ENCODE assay signal across 8 mouse cellular contexts in the genomic region with DNA sequence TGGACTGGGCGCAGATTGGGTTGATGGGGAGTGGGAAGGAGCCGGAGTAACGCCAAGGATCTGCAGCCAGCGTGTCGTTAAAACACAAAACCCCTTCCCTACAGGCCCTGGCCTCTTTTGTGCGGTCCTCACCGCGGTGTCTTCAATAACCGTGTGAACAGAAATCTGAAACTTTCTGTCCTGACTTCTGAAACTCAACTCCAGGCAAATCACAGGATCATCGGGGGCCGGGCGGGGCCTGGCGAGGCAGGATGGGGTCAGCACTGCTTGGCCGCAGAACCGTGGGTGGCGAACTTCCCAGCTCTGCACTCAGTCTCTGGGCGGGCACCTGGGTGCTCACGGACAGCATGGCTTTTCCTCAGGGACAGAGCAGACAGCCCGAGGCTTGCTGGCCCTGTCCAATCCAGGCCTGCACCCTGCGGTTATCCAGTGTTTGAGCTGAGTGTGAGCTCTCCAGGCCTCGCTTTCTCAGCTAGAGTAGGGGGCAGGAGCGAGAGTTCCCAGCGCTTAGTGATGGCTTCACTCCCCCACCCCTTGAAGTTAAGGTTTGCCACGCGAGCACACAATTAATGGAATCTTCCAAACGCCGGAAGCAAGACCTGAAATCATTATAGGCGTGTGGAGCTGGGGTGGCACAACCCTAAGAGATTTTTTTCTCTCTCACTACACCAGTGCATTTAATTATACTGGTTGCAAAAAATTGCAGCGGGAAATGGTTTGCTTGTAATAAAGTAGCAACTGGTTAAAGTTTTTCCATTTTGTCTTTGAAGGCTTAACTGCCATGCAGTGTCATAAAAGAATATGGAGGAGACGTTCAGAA. TPM values are rescaled to one million over a fixed set of nuclear protein-coding genes. Genes with fewer than 3 reads are reported as not detected.
DNase-seq lines count a peak whose midpoint lies in the region; ATAC-seq and TF ChIP-seq lines count a peak whose summit lies in the region.

No protein-coding gene starts in this region.

- peak overlapping the region; percentile 26 for H3K9ac ChIP-seq in heart, adult 2 months (ENCODE audit: low read depth, low read length)
- H3K9ac ChIP-seq in forebrain, embryonic 15.5 days (replicated peaks): peak overlapping the region; percentile 25
- H3K9ac ChIP-seq in intestine, embryonic 15.5 days: peak overlapping the region; percentile 21
- no peak overlapping the region for H3K9ac ChIP-seq in liver, postnatal 0 days (replicated peaks)
- no peak overlapping the region for H3K9ac ChIP-seq in stomach, embryonic 15.5 days

- ATAC-seq in forebrain, embryonic 15.5 days (replicated peaks): no peak
- no peak for ATAC-seq in intestine, embryonic 15.5 days
- no peak for ATAC-seq in liver, postnatal 0 days
- ATAC-seq in stomach, embryonic 15.5 days (ENCODE audit: insufficient read depth, low FRiP score, low read depth): no peak

- TF ChIP-seq EP300 in heart, adult 2 months (IDR thresholded peaks at IDR 0.05; ENCODE audit: insufficient read depth, low read depth, low read length): no peak
- no peak for TF ChIP-seq EP300 in liver, postnatal 0 days (IDR thresholded peaks at IDR 0.05; ENCODE audit: low read depth)

- intact Hi-C loops in heart, adult 2 months (cut with DNase I): loop anchor here (5.0 kb wide), 2 partner anchors 42 to 453 kb away; partner anchors contain the start of gene Ncoa7
- intact Hi-C loops in heart, postnatal 25 days (cut with DNase I): loop anchor here (10.0 kb wide), 2 partner anchors 760 to 1480 kb away; partner anchors contain the start of genes Rnf146 and Rnf217

- H3K27ac ChIP-seq in heart, adult 2 months: peak overlapping the region; percentile 82
- H3K27ac ChIP-seq in forebrain, embryonic 15.5 days (replicated peaks): 0 out of 2 replicates have a peak overlapping the region, but pooled peaks have one; percentile 28
- H3K27ac ChIP-seq in intestine, embryonic 15.5 days: peak overlapping the region; percentile 64
- no peak overlapping the region for H3K27ac ChIP-seq in liver, postnatal 0 days (ENCODE audit: low read depth)
- H3K27ac ChIP-seq in stomach, embryonic 15.5 days: peak overlapping the region; percentile 44; the same call in 1 of the 2 replicates

- peaks cover 3% of the 10 kb centered on the region; the same call in 1 of the 2 replicates for H3K27me3 ChIP-seq in heart, adult 2 months (ENCODE audit: control insufficient read depth, insufficient read depth, low read length)
- H3K27me3 ChIP-seq in forebrain, embryonic 15.5 days: peaks cover 51% of the 10 kb centered on the region
- peaks cover 19% of the 10 kb centered on the region for H3K27me3 ChIP-seq in intestine, embryonic 15.5 days (replicated peaks)
- peaks cover 65% of the 10 kb centered on the region for H3K27me3 ChIP-seq in liver, postnatal 0 days (ENCODE audit: insufficient read depth, low read length)
- H3K27me3 ChIP-seq in stomach, embryonic 15.5 days (replicated peaks): peaks cover 3% of the 10 kb centered on the region; the same call in 1 of the 2 replicates

- peaks cover 1% of the 10 kb centered on the region; the same call in 1 of the 2 replicates for H3K4me1 ChIP-seq in heart, adult 2 months (ENCODE audit: control insufficient read depth, insufficient read depth, low read length)
- peaks cover 24% of the 10 kb centered on the region for H3K4me1 ChIP-seq in forebrain, embryonic 15.5 days
- peaks cover 17% of the 10 kb centered on the region for H3K4me1 ChIP-seq in intestine, embryonic 15.5 days (replicated peaks)
- H3K4me1 ChIP-seq in liver, postnatal 0 days (ENCODE audit: insufficient read depth): peaks cover 22% of the 10 kb centered on the region
- peaks cover 10% of the 10 kb centered on the region; the same call in 1 of the 2 replicates for H3K4me1 ChIP-seq in stomach, embryonic 15.5 days

- WGBS in heart, adult 2 months: 26% methylated on average over 30 of the region's 30 CpGs
- 3% methylated on average over 30 of the region's 30 CpGs for WGBS in forebrain, embryonic 15.5 days
- WGBS in intestine, embryonic 15.5 days: 11% methylated on average over 30 of the region's 30 CpGs
- WGBS in liver, postnatal 0 days (ENCODE audit: insufficient replicate concordance): 7% methylated on average over 30 of the region's 30 CpGs
- WGBS in stomach, embryonic 15.5 days: 11% methylated on average over 30 of the region's 30 CpGs

- H3K9me3 ChIP-seq in forebrain, embryonic 15.5 days: no peaks in the 10 kb centered on the region
- H3K9me3 ChIP-seq in intestine, embryonic 15.5 days: no peaks in the 10 kb centered on the region
- no peaks in the 10 kb centered on the region for H3K9me3 ChIP-seq in liver, postnatal 0 days (ENCODE audit: low read length)
- H3K9me3 ChIP-seq in stomach, embryonic 15.5 days: no peaks in the 10 kb centered on the region

- peak overlapping the region; percentile 76 for H3K4me2 ChIP-seq in forebrain, embryonic 15.5 days (replicated peaks)
- H3K4me2 ChIP-seq in intestine, embryonic 15.5 days (replicated peaks): peak overlapping the region; percentile 84
- peak overlapping the region; percentile 89 for H3K4me2 ChIP-seq in liver, postnatal 0 days (ENCODE audit: low read depth, low read length)
- H3K4me2 ChIP-seq in stomach, embryonic 15.5 days: peak overlapping the region; percentile 91

- TF ChIP-seq CTCF in heart, adult 2 months (IDR thresholded peaks at IDR 0.05): no peak
- no peak for TF ChIP-seq CTCF in liver, postnatal 0 days (IDR thresholded peaks at IDR 0.05; ENCODE audit: low read depth)

- no peak for TF ChIP-seq POLR2A in heart, adult 2 months (IDR thresholded peaks at IDR 0.05; ENCODE audit: insufficient read depth, low read depth, low read length)

- peak overlapping the region; percentile 76 for H3K4me3 ChIP-seq in heart, adult 2 months
- H3K4me3 ChIP-seq in forebrain, embryonic 15.5 days: peak overlapping the region; percentile 76
- peak overlapping the region; percentile 52 for H3K4me3 ChIP-seq in intestine, embryonic 15.5 days (replicated peaks)
- H3K4me3 ChIP-seq in liver, postnatal 0 days (ENCODE audit: low read depth, low read length): peak overlapping the region; percentile 50
- H3K4me3 ChIP-seq in stomach, embryonic 15.5 days (replicated peaks): peak overlapping the region; percentile 58

- peak; percentile 30 to 46 for DNase-seq in heart, adult 2 months
- no peak for DNase-seq in heart, postnatal 25 days (ENCODE audit: low spot score)
- peak; percentile 11 for DNase-seq in cerebellum, adult 9-10 months
- DNase-seq in liver, postnatal 0 days: peak; percentile 16
- no peak for DNase-seq in left cerebral cortex, adult 18-20 months (ENCODE audit: low spot score in 2 of 2)

- no peaks in the 10 kb centered on the region for H3K79me2 ChIP-seq in heart, adult 2 months (replicated peaks; ENCODE audit: control insufficient read depth, insufficient read depth, low read length)

- H3K36me3 ChIP-seq in heart, adult 2 months (ENCODE audit: control insufficient read depth, insufficient read depth, low read length): no peaks in the 10 kb centered on the region
- H3K36me3 ChIP-seq in forebrain, embryonic 15.5 days: no peaks in the 10 kb centered on the region
- H3K36me3 ChIP-seq in intestine, embryonic 15.5 days: no peaks in the 10 kb centered on the region
- H3K36me3 ChIP-seq in liver, postnatal 0 days (replicated peaks; ENCODE audit: insufficient read depth, low read length): no peaks in the 10 kb centered on the region
- no peaks in the 10 kb centered on the region for H3K36me3 ChIP-seq in stomach, embryonic 15.5 days

RNA-seq across cellular contexts. Expression of gene Hey2, which starts 1.8 kb away (rescaled TPM):
- 1 to 10 TPM; 3.8 to 6.8 TPM for total RNA-seq in heart, adult 2 months (2021)
- 7.0 and 8.3 TPM in 2 replicates for polyA plus RNA-seq in heart, adult 2 months (2012; rRNA removed)
- 1 to 10 TPM; 5.9 to 6.4 TPM for total RNA-seq in heart, postnatal 25 days (2021)
- 3.0 and 3.6 TPM in 2 replicates for polyA plus RNA-seq in forebrain, embryonic 15.5 days (2015; fragmentation: Nextera tagmentation; extraction: Ambion mirVana)
- 4.0 and 5.0 TPM in 2 replicates for polyA plus RNA-seq in intestine, embryonic 15.5 days (2015; fragmentation: Nextera tagmentation; extraction: Ambion mirVana)
- 0.12 and 0.20 TPM in 2 replicates for polyA plus RNA-seq in liver, postnatal 0 days (2015; fragmentation: Nextera tagmentation; extraction: Ambion mirVana)
- 5.9 TPM in 2 replicates for polyA plus RNA-seq in stomach, embryonic 15.5 days (2015; fragmentation: Nextera tagmentation; extraction: Ambion mirVana)
- total RNA-seq in left cerebral cortex, adult 18-20 months (2021): 1 to 10 TPM; 6.1 to 6.6 TPM

RNA-seq across cellular contexts. Expression of gene Ncoa7, which starts 41.3 kb away (rescaled TPM):
- total RNA-seq in heart, adult 2 months (2021): 1 to 10 TPM; 3.4 to 4.7 TPM
- polyA plus RNA-seq in heart, adult 2 months (2012; rRNA removed): 1.2 and 1.5 TPM in 2 replicates
- 1 to 10 TPM; 4.2 to 5.3 TPM for total RNA-seq in heart, postnatal 25 days (2021)
- 13.4 and 13.7 TPM in 2 replicates for polyA plus RNA-seq in forebrain, embryonic 15.5 days (2015; fragmentation: Nextera tagmentation; extraction: Ambion mirVana)
- polyA plus RNA-seq in intestine, embryonic 15.5 days (2015; fragmentation: Nextera tagmentation; extraction: Ambion mirVana): 9.3 and 10.0 TPM in 2 replicates
- polyA plus RNA-seq in liver, postnatal 0 days (2015; fragmentation: Nextera tagmentation; extraction: Ambion mirVana): 6.4 TPM in 2 replicates
- polyA plus RNA-seq in stomach, embryonic 15.5 days (2015; fragmentation: Nextera tagmentation; extraction: Ambion mirVana): 10.5 and 11.6 TPM in 2 replicates
- total RNA-seq in left cerebral cortex, adult 18-20 months (2021): 100 to 1,000 TPM in 1 of 2 experiments, 10 to 100 TPM in 1; 97.6 to 103 TPM

Comparison
In these comparisons a context has a peak if more than half of its experiments do, and no peak if none do; other contexts are left out.
1. DNase-seq: peak in heart, adult 2 months (2 of 2), cerebellum, adult 9-10 months (single experiment) and liver, postnatal 0 days (single experiment); none in heart, postnatal 25 days (single experiment) and left cerebral cortex, adult 18-20 months (0 of 2).
2. H3K9ac ChIP-seq: peak in heart, adult 2 months (single experiment), forebrain, embryonic 15.5 days (single experiment) and intestine, embryonic 15.5 days (single experiment); none in liver, postnatal 0 days (single experiment) and stomach, embryonic 15.5 days (single experiment).
3. Peak in every context shown above with its lines, with median percentiles within 50 percentile points of each other: H3K4me3 ChIP-seq and H3K4me2 ChIP-seq.